Mouse (Mus musculus): Measurements from ENCODE around the gene Slc29a2. TPM values are rescaled to one million over a fixed set of nuclear protein-coding genes. Genes with fewer than 3 reads are reported as not detected.
A peak's percentile ranks its signal among the peaks of the same experiment; 100 is the strongest.

Slc29a2 gene
- polyA plus RNA-seq, 1 experiment = 5.9 TPM

DNA sequence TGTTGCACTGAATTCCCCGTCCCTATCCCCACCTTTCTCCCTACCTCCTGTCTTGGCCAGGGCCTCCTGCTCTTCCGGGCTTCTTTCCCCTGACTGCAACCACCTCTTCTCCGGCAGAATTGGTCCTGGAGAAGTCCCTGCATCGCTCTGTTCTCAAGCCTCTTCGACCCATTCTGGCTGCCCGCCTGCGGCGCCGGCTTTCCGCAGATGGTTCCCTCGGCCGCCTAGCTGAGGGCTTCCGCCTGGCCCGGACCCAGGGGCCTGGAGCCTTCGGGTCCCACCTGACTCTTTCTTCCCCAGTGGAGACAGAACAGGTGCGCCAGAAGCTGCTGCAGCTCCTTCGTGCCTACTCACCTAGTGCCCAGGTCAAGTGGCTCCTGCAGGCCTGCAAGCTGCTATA, 29.2 kb downstream of the Slc29a2 start:
- H3K4me3 ChIP-seq (replicated peaks; ENCODE audit: extremely low read depth, low read depth, low read length) = no peak overlapping the region
- no peak for DNase-seq
- H3K4me1 ChIP-seq (ENCODE audit: control insufficient read depth, insufficient read depth, low read length) = peaks cover 3% of the 10 kb centered on the region; the same call in 1 of the 2 replicates
- 82% methylated on average over 17 of the region's 17 CpGs for WGBS
- TF ChIP-seq POLR2A (IDR thresholded peaks at IDR 0.05; ENCODE audit: borderline replicate concordance, extremely low read depth, low read depth, low read length) (no peak), CTCF (IDR thresholded peaks at IDR 0.05; ENCODE audit: insufficient read depth, low read length) (no peak)

- peaks cover 10% of the 10 kb centered on the region for H3K4me1 ChIP-seq (ENCODE audit: control insufficient read depth, insufficient read depth, low read length)
- peak; percentile 57 for DNase-seq
- no peak overlapping the region for H3K4me3 ChIP-seq (replicated peaks; ENCODE audit: extremely low read depth, low read depth, low read length)
- TF ChIP-seq POLR2A (IDR thresholded peaks at IDR 0.05; ENCODE audit: borderline replicate concordance, extremely low read depth, low read depth, low read length) (no peak), CTCF (IDR thresholded peaks at IDR 0.05; ENCODE audit: insufficient read depth, low read length) (peak; percentile 54)
- 47% methylated on average over 9 of the region's 9 CpGs for WGBS
These were observed 30.2 kb downstream of the Slc29a2 start for GRCm38 (mm10) chr19:5053909-5054308.

DNA sequence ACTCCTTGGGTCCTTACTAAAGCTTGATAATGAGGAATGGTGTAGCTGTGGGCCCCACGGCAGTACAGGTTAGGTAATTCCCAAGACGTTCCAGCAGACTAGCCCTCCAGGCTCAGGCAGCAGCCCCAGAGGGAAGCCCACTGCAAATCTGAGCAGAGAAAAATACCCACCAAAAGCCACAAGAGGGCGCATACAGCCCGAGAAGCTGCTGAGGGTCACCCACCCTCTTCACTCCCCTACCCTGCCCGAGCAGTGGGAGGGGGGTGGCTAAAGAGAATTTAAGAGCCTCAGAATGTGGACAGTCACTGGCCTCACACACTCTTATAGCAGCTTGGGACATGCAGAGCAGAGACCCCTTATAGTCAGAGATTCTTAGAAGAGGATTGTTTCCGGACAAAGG, 32.6 kb downstream of the Slc29a2 start:
- no peak overlapping the region for H3K4me3 ChIP-seq (replicated peaks; ENCODE audit: extremely low read depth, low read depth, low read length)
- TF ChIP-seq CTCF (IDR thresholded peaks at IDR 0.05; ENCODE audit: insufficient read depth, low read length) (peak; percentile 69), POLR2A (IDR thresholded peaks at IDR 0.05; ENCODE audit: borderline replicate concordance, extremely low read depth, low read depth, low read length) (no peak)
- peaks cover 7% of the 10 kb centered on the region; the same call in 1 of the 2 replicates for H3K4me1 ChIP-seq (ENCODE audit: control insufficient read depth, insufficient read depth, low read length)
- DNase-seq = no peak
- 23% methylated on average over 6 of the region's 6 CpGs for WGBS

GRCm38 (mm10) chr19:5057876-5058775, 34.5 kb downstream of the Slc29a2 start:
- no peak overlapping the region for H3K4me3 ChIP-seq (replicated peaks; ENCODE audit: extremely low read depth, low read depth, low read length)
- 26% methylated on average over 16 of the region's 16 CpGs for WGBS
- TF ChIP-seq CTCF (IDR thresholded peaks at IDR 0.05; ENCODE audit: insufficient read depth, low read length) (no peak), POLR2A (IDR thresholded peaks at IDR 0.05; ENCODE audit: borderline replicate concordance, extremely low read depth, low read depth, low read length) (no peak)
- H3K4me1 ChIP-seq (ENCODE audit: control insufficient read depth, insufficient read depth, low read length) = peaks cover 7% of the 10 kb centered on the region; the same call in 1 of the 2 replicates
- no peak for DNase-seq

DNA sequence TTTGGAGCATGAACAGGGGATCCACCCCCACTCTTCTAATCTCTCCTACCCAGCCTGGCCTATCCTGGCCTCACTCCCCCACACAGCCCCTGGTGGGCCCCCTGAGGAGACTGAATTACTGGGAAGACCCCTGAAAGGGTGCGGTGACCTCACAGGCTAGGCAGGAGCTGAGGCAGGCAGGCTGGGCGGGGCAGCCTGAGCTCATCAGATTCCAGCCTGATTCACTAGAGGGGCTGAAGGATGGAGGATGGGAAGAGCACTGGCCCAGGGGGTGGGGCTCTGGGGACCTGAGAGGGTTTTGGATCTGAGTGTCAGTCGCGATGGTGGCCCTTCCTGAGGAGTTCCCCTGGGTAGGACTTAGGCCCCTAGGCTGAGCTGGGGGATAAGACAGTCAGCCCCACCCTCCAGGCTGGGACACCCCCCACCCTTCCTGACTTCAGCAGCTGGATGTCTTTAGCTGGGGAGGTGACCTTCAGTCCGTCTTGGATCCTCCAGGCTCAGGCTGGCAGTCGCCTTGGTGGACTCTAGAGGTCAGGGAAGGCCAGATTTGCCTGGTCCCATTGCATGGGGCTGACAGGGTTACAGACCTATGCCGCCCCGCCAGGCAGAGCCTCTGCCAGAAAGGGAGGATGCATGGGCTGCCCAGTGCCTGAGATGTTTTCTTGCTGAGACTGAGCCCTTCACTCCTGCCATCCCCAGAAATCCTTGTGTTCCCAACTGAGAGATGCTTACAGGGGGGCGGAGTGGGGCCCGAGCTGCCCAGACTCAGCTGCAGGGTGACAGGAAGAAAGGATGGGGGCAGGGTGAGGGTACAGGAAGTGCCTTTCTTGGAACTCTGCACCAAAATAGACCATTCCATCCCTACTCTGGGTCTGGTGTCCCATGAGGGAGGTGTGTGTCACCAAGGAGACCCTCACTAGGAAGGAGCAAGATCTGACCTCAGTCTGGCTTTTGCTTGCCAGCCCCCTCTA, 35.4 kb downstream of the Slc29a2 start:
- TF ChIP-seq CTCF (IDR thresholded peaks at IDR 0.05; ENCODE audit: insufficient read depth, low read length) = no peak
- TF ChIP-seq POLR2A (IDR thresholded peaks at IDR 0.05; ENCODE audit: borderline replicate concordance, extremely low read depth, low read depth, low read length) = no peak
- Histone ChIP-seq H3K4me3 (replicated peaks; ENCODE audit: extremely low read depth, low read depth, low read length) (no peak overlapping the region), H3K4me1 (ENCODE audit: control insufficient read depth, insufficient read depth, low read length) (peaks cover 7% of the 10 kb centered on the region; the same call in 1 of the 2 replicates)
- DNase-seq = no peak
- 20% methylated on average over 10 of the region's 10 CpGs for WGBS

DNA sequence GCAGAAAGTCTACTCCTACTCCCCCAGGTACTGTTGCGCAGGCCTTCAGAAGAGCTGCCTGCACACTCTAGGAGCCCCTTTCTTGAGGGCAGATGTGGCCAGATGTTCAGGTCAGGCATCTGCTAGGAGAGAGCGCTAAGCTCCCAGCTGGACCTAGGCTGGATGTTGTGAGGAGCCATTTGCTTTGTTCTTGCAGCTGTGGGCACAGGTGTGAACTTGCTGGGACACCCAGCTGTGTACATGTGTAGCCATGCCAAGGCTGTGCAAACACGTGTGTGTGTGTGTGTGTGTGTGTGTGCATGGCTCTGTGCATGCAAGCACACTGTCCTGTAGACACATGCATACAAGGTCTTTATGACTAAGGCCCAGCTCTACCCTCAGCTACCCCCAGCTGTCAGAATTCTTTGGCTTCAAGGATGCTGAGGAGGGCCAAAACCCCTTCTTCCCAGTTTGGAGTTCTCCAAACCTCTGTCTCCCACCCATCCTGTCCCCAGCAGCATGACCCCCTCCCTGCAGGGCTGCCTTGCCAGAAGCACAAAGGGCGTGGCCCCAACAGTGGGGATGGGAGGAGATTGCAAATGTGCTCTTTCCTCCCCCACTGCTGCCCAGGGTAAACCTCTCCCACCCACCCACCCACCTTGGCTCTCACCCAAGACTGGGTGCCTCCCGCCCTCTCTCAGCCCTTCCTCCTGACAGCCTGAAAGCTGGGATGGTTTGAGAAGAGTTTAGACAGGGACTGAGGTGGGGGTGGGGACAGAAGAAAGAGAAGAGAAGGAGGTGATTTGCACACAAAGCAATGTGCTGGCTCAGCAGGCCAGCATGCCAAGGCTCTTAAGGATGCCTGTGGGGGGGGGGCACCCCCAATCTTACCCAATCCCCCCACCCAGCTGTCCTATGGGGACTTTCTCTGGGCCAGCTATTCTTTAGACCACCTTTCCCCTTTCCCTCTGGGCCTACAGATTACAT, 37.0 kb downstream of the Slc29a2 start:
- H3K4me1 ChIP-seq (ENCODE audit: control insufficient read depth, insufficient read depth, low read length) = peaks cover 7% of the 10 kb centered on the region; the same call in 1 of the 2 replicates
- WGBS = 45% methylated on average over 5 of the region's 5 CpGs
- DNase-seq = no peak

GRCm38 (mm10) chr19:5062041-5062440, 38.4 kb downstream of the Slc29a2 start:
- H3K4me1 ChIP-seq (ENCODE audit: control insufficient read depth, insufficient read depth, low read length) = peaks cover 8% of the 10 kb centered on the region
- no peak for DNase-seq
- no peak for TF ChIP-seq CTCF (IDR thresholded peaks at IDR 0.05; ENCODE audit: insufficient read depth, low read length)
- 84% methylated on average over 5 of the region's 5 CpGs for whole genome bisulfite sequencing
- no peak overlapping the region for H3K4me3 ChIP-seq (replicated peaks; ENCODE audit: extremely low read depth, low read depth, low read length)

More for the DNA sequence above, 37.0 kb downstream of the Slc29a2 start:
- H3K4me3 ChIP-seq (replicated peaks; ENCODE audit: extremely low read depth, low read depth, low read length) = no peak overlapping the region
- no peak for TF ChIP-seq POLR2A (IDR thresholded peaks at IDR 0.05; ENCODE audit: borderline replicate concordance, extremely low read depth, low read depth, low read length)
- TF ChIP-seq CTCF (IDR thresholded peaks at IDR 0.05; ENCODE audit: insufficient read depth, low read length) = no peak

DNA sequence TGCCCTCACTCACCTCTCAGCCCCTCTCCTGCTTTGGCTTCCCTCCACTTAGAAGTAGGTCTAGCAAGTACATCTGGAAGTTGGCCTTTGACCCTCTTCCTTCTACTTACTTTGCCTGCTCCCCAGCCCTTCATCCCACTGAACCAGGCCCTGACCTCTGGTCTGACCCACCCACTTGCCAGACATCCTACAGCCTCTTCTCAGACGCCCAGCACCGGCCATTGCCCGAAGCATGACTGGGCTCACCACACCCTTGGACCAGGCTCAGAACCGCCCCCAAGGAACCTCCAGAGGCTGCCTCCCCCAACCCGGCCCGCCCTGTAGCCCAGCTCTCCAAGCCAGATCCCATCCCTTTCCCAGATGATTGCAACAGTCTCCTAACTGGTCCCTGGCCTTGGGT, 38.8 kb downstream of the Slc29a2 start:
- TF ChIP-seq CTCF (IDR thresholded peaks at IDR 0.05; ENCODE audit: insufficient read depth, low read length) (no peak), POLR2A (IDR thresholded peaks at IDR 0.05; ENCODE audit: borderline replicate concordance, extremely low read depth, low read depth, low read length) (no peak)
- WGBS = 77% methylated on average over 6 of the region's 6 CpGs
- Histone ChIP-seq H3K4me1 (ENCODE audit: control insufficient read depth, insufficient read depth, low read length) (peaks cover 12% of the 10 kb centered on the region), H3K4me3 (replicated peaks; ENCODE audit: extremely low read depth, low read depth, low read length) (no peak overlapping the region)
- DNase-seq = no peak
